Mouse (Mus musculus) bone marrow, adult 2 months (tissue): ENCODE results near the gene Myo18a. TPM values are rescaled to one million over a fixed set of nuclear protein-coding genes. Genes with fewer than 3 reads are reported as not detected.

Experiments
- H3K27ac ChIP-seq: fragments of 200-500 bp; 2 replicates; pipeline ENCODE4 v1.5.1; 2012; ENCODE audit warnings: low read depth, mild to moderate bottlenecking, control low read depth, inconsistent platforms, low read length; ENCODE audit not compliant: control insufficient read depth, poor library complexity, insufficient read depth
- H3K4me1 ChIP-seq: fragments of 200-500 bp; 2 replicates; pipeline ENCODE4 v1.6.1; 2011; ENCODE audit warnings: low read length; ENCODE audit not compliant: control insufficient read depth, insufficient read depth
- H3K4me3 ChIP-seq: fragments of 200-500 bp; replicated peaks from 2 replicates; pipeline ENCODE3; 2011; ENCODE audit warnings: mild to moderate bottlenecking, low read depth, low read length, control low read depth; ENCODE audit not compliant: control insufficient read depth
- CTCF ChIP-seq: fragments of 200-500 bp; IDR thresholded peaks from 2 replicates; pipeline ENCODE4 v1.5.1; 2011; ENCODE audit warnings: low read length, control low read depth; ENCODE audit not compliant: control insufficient read depth, insufficient read depth
- POLR2A ChIP-seq: fragments of 200-500 bp; IDR thresholded peaks from 2 replicates; pipeline ENCODE4 v1.6.1; 2011; ENCODE audit warnings: low read depth, mild to moderate bottlenecking, control low read depth, low read length, borderline replicate concordance; ENCODE audit not compliant: control insufficient read depth
- WGBS: fragments of 180-500 bp; shearing (Covaris S2); methylation state at CpG from one replicate; pipeline ENCODE4 v1.1.7; 2018; 5-methylcytosine and 5-hydroxymethylcytosine counted together
- polyA plus RNA-seq: library from polyadenylated mRNA; stranded (reverse); fragments of >200 nt; gene quantifications from 2 replicates; pipeline ENCODE4 v1.2.4, GENCODE M21; 2011; ENCODE audit warnings: low replicate concordance; ENCODE audit not compliant: missing spikeins, insufficient read depth, insufficient read length

Gene Myo18a
- polyA plus RNA-seq, 1 experiment = 74.6 TPM

- Histone ChIP-seq H3K4me1 (no peaks in the 10 kb centered on the region; the same call in 1 of the 2 replicates), H3K4me3 (no peak overlapping the region), H3K27ac (no peak overlapping the region; the same call in 1 of the 2 replicates)
- TF ChIP-seq CTCF (no peak), POLR2A (no peak)
- WGBS = 60% methylated on average over 11 of the region's 11 CpGs
Measured at GRCm38 (mm10) chr11:77876760-77877148, 113.7 kb downstream of the Myo18a start.

DNA sequence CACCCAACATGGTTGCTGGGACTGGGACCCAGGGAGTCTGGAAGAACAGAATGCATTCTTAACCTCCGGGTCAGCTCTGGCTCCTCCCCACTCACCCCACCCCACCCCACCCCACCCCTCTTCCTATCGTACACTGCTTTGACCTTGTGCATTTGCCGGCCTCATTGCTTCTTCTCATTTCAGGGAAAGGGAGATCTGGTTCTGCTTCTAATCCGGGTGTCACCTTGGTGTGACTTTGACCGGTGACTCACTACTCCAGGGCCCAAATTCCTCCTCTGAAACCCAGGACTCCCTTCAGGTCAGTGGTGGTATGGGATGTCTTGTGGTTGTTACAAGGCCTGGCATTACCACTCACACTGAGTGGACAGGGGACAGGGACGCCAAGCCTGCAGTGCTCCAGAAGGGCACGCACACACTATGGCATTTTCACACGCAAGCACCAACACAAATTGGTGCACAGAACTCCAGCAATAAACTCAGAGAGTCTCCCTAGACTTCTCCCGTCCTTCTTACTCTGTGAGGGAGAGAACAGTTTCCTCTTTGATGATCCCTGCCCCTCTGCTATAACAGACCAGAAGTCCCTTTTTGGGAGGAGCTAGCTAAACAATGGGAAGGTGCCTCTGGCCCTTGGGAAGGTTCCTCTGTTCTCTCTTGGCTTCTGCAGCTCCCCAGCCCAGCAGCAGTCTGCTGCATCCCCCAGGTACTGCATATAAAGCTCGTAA, 121.6 kb downstream of the Myo18a start:
- 68% methylated on average over 10 of the region's 10 CpGs for WGBS
- Histone ChIP-seq H3K4me1 (peaks cover 1% of the 10 kb centered on the region), H3K27ac (no peak overlapping the region), H3K4me3 (no peak overlapping the region)
- TF ChIP-seq CTCF (no peak), POLR2A (no peak)

DNA sequence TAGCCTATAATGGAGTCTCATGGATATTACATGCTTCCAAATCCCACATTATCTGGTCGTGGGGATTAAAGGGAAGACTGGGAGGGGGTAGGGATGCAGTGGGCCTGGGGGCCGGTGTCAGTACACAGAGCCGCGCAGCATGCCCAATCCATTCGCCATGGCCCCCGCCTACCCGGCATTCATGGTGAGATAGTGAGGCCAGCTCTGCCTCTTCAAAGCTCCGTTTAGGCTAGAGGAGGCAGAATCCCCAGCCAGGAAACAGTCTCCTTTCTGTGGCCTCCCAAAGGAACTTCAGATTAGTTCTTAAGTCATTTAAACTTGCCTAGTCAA, 122.2 kb downstream of the Myo18a start:
- no peak overlapping the region for H3K27ac ChIP-seq
- H3K4me1 ChIP-seq = peaks cover 1% of the 10 kb centered on the region; the same call in 1 of the 2 replicates
- 78% methylated on average over 8 of the region's 8 CpGs for WGBS
- TF ChIP-seq POLR2A (no peak), CTCF (no peak)
- H3K4me3 ChIP-seq = no peak overlapping the region

GRCm38 (mm10) chr11:77887373-77887960, 124.4 kb downstream of the Myo18a start:
- whole genome bisulfite sequencing = 4% methylated on average over 17 of the region's 17 CpGs
- H3K4me1 ChIP-seq = peaks cover 1% of the 10 kb centered on the region; the same call in 1 of the 2 replicates
- no peak for TF ChIP-seq CTCF
- no peak for TF ChIP-seq POLR2A
- peak overlapping the region; percentile 46; the same call in 1 of the 2 replicates for H3K27ac ChIP-seq
- no peak overlapping the region for H3K4me3 ChIP-seq

- WGBS = 76% methylated on average over 5 of the region's 5 CpGs
- peak overlapping the region; percentile 55; the same call in 1 of the 2 replicates for H3K27ac ChIP-seq
Measured at GRCm38 (mm10) chr11:77888846-77889245, 125.8 kb downstream of the Myo18a start.

GRCm38 (mm10) chr11:77889484-77889883, 126.4 kb downstream of the Myo18a start:
- no peak overlapping the region for H3K4me3 ChIP-seq
- 2% methylated on average over 1 of the region's 2 CpGs for WGBS
- H3K27ac ChIP-seq = no peak overlapping the region
- H3K4me1 ChIP-seq = peaks cover 1% of the 10 kb centered on the region; the same call in 1 of the 2 replicates
- no peak for TF ChIP-seq POLR2A
- no peak for TF ChIP-seq CTCF

More at GRCm38 (mm10) chr11:77888846-77889245, 125.8 kb downstream of the Myo18a start:
- Histone ChIP-seq H3K4me3 (no peak overlapping the region), H3K4me1 (peaks cover 1% of the 10 kb centered on the region; the same call in 1 of the 2 replicates)
- TF ChIP-seq POLR2A = no peak
- TF ChIP-seq CTCF = no peak

DNA sequence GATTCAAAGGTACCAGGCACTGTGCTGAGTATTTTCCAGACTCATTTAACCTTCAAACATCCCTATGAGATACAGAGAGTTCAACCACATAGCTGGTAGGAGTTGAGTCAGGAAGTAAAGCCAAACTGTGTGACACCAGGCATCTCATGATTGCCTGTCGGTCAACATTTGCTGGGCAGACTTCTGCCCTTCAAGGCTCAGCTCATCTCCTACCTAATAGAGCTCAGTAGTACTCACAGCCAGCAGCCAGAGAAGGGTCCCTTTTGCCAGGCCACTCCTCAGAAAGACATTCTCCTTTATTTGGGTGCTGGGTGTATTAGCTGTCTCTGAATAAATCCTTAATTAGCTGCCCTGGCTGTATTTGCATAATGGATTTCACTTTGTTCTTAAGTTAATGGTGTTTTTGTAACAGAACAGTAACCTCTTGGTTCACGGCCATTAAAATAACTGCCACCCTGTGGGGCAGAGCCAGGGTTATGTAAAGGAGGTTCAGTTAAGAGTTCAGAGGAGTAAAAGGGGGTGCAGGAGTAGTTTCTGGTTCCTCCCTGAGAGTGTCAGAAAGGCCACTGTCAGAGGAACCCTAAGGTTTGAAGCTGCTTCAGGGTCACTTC, 127.7 kb downstream of the Myo18a start:
- H3K27ac ChIP-seq = peak overlapping the region; percentile 57; the same call in 1 of the 2 replicates
- H3K4me1 ChIP-seq = peaks cover 1% of the 10 kb centered on the region; the same call in 1 of the 2 replicates
- 35% methylated on average over 2 of the region's 2 CpGs for WGBS
- no peak overlapping the region for H3K4me3 ChIP-seq
- TF ChIP-seq CTCF = no peak
- TF ChIP-seq POLR2A = no peak

DNA sequence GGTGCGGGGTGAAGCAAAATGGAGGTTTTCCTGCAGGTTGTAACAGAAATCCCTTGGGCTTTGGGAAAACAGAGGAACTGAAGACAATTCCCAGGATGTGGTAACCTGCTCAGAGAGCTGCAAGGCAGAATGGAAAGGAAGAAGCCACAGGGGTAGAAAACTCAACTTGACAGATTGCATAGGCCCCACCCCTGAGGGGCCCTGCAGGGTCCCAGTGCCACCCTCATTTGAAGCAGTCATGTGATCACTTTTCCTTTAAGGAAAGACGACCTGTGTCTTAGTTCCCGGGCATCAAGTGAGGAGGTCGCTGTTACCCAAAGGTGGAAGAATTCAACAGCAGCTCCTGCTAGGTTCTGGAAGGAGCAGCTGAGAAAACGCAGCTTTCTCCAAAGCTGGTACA, 129.8 kb downstream of the Myo18a start:
- no peak for TF ChIP-seq CTCF
- H3K4me3 ChIP-seq = no peak overlapping the region
- peaks cover 1% of the 10 kb centered on the region; the same call in 1 of the 2 replicates for H3K4me1 ChIP-seq
- H3K27ac ChIP-seq = no peak overlapping the region
- 76% methylated on average over 5 of the region's 5 CpGs for WGBS
